Mouse (Mus musculus) thymus, adult 2 months (tissue): Measurements from ENCODE around the gene Hal.

Experiments used
- CTCF ChIP-seq: fragments of 200-500 bp; IDR thresholded peaks from 2 replicates; pipeline ENCODE4 v1.5.1; 2012; ENCODE audit warnings: mild to moderate bottlenecking, control low read depth, low read length, moderate library complexity, borderline replicate concordance; ENCODE audit not compliant: control insufficient read depth, poor library complexity, insufficient read depth; ENCODE audit errors: extremely low read depth
- POLR2A ChIP-seq: fragments of 200-500 bp; IDR thresholded peaks from 2 replicates; pipeline ENCODE4 v1.6.1; 2012; ENCODE audit warnings: mild to moderate bottlenecking, low read length, control low read depth, moderate library complexity; ENCODE audit not compliant: control insufficient read depth, poor library complexity, insufficient read depth; ENCODE audit errors: extremely low read depth

DNA sequence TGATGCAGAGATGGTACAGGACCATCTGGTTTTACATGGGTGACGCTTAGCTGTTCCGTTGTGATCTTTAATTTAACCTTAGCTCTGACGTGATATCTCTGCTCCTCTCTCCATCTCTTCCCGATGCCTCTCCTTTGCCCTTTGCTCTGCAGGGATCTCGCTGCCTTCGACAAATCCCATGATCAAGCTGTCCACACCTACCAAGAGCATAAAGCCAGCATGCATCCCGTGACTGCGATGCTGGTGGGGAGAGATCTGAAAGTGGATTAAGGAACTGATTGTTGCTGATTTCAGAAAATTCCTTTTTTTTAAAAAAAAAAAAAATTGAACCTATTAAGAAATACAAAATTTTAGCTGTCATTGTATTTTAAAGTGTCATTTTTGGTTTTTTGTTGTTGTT is 4.1 kb upstream of the Hal start:
- no peak for TF ChIP-seq POLR2A
- TF ChIP-seq CTCF, result no peak
